Mouse (Mus musculus) limb, embryonic 10.5 days (tissue): Measurements from ENCODE around the gene Crlf1. TPM values are rescaled to one million over a fixed set of nuclear protein-coding genes. Genes with fewer than 3 reads are reported as not detected.
A peak's percentile ranks its signal among the peaks of the same experiment; 100 is the strongest.

Source experiments
- DNase-seq: peaks from one replicate; pipeline ENCODE4 v3.0.0-alpha.2; 2017; ENCODE audit warnings: low spot score
- H3K27ac ChIP-seq: fragments of 300-500 bp; sonication (generic); 2 replicates; pipeline ENCODE4 v1.5.1; 2016; ENCODE audit warnings: mild to moderate bottlenecking
- H3K27me3 ChIP-seq: fragments of 300-500 bp; sonication (generic); 2 replicates; pipeline ENCODE4 v1.6.1; 2016; ENCODE audit warnings: low read depth, mild to moderate bottlenecking; ENCODE audit not compliant: poor library complexity, severe bottlenecking
- H3K36me3 ChIP-seq: fragments of 300-500 bp; sonication (generic); 2 replicates; pipeline ENCODE4 v1.6.1; 2016; ENCODE audit warnings: mild to moderate bottlenecking, moderate library complexity
- H3K4me1 ChIP-seq: fragments of 300-500 bp; sonication (generic); 2 replicates; pipeline ENCODE4 v1.6.1; 2016
- H3K4me3 ChIP-seq: fragments of 300-500 bp; sonication (generic); 2 replicates; pipeline ENCODE4 v1.5.1; 2016; ENCODE audit warnings: mild to moderate bottlenecking, moderate library complexity
- H3K9me3 ChIP-seq: fragments of 300-500 bp; sonication (generic); replicated peaks from 2 replicates; pipeline ENCODE4 v1.6.1; 2016; ENCODE audit warnings: mild to moderate bottlenecking
- WGBS: fragments of 180-500 bp; shearing (Covaris S2); methylation state at CpG from one replicate; pipeline ENCODE4 v1.1.7; 2016; 5-methylcytosine and 5-hydroxymethylcytosine counted together
- polyA plus RNA-seq: library from polyadenylated mRNA; unstranded; fragments of >200 nt; fragmentation: Nextera tagmentation; extraction: Ambion mirVana; gene quantifications from 2 replicates; pipeline ENCODE4 v1.2.1, GENCODE M21; 2016

Gene Crlf1
- polyA plus RNA-seq, 1 experiment from 2014 or later: 126 TPM

DNA sequence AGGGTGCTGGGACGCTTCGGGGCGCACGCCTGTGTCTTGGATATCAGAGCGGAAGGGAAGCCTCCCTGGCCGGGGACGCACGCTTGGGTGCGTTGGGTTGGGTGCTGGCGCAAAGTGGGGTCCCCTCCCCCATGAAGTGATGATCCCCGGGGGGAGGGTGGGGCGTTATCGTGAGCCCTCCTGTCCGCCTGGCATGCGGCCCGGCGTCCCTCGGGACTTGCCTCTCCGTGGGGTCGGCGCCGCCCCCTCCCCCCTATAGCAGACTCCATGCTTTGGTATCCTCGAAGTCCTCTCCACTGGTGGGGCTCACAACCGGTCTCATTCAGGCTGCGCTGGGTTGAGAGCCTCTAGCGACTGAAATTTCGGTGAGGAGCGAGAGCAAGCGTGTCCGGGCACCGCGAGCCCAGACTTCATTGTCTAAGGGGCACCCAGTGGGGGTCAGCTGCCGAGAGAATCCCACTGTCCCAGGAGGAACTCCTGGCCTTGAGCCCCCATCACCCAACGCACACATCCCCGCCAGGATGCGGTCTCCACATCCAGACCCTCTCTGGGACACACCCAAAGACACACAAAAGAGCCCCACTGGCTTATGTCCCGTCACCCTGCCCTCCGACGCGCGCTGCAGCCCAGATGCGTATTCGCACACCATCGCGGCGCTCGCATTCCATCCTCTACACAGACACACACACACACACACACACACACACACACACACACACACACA, 896 bp downstream of the Crlf1 start:
- peak; percentile 66 for DNase-seq
- H3K27ac ChIP-seq: peak overlapping the region; percentile 94
- 1% methylated on average over 47 of the region's 47 CpGs for WGBS
- H3K4me3 ChIP-seq: peak overlapping the region; percentile 76
- peaks cover 12% of the 10 kb centered on the region for H3K36me3 ChIP-seq
- no peaks in the 10 kb centered on the region for H3K9me3 ChIP-seq
- H3K27me3 ChIP-seq: peaks cover 96% of the 10 kb centered on the region
- H3K4me1 ChIP-seq: peaks cover 87% of the 10 kb centered on the region

DNA sequence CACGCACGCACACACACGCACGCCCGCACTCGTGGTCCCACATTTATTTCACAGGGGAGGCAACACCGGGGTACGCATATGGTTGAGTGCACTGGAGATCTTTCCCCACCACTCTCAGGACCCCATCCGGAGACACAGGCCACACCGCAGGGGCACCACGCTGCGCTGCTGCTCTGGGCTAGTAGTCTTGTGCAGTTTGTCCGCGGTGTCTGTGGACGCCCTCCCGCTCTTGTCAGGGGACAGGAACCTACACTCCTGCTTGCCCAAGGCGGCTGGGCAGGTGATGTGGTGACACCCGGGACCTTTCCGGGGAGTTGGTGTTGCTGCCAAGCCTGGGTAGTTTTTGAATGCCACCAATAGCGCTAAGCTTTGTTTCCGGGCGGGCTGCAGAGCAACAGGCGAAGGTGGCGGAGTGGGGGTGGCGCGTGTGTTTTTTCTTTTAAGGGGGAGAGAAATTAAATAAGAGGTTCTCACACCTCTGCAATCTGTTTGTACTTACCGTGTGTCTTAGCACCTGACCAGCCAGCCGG, 1.5 kb downstream of the Crlf1 start:
- Histone ChIP-seq H3K27me3 (peaks cover 99% of the 10 kb centered on the region), H3K27ac (peak overlapping the region; percentile 94), H3K4me3 (peak overlapping the region; percentile 76), H3K9me3 (no peaks in the 10 kb centered on the region), H3K4me1 (peaks cover 87% of the 10 kb centered on the region), H3K36me3 (peaks cover 16% of the 10 kb centered on the region)
- WGBS: 2% methylated on average over 28 of the region's 28 CpGs
- DNase-seq: peak; percentile 72

DNA sequence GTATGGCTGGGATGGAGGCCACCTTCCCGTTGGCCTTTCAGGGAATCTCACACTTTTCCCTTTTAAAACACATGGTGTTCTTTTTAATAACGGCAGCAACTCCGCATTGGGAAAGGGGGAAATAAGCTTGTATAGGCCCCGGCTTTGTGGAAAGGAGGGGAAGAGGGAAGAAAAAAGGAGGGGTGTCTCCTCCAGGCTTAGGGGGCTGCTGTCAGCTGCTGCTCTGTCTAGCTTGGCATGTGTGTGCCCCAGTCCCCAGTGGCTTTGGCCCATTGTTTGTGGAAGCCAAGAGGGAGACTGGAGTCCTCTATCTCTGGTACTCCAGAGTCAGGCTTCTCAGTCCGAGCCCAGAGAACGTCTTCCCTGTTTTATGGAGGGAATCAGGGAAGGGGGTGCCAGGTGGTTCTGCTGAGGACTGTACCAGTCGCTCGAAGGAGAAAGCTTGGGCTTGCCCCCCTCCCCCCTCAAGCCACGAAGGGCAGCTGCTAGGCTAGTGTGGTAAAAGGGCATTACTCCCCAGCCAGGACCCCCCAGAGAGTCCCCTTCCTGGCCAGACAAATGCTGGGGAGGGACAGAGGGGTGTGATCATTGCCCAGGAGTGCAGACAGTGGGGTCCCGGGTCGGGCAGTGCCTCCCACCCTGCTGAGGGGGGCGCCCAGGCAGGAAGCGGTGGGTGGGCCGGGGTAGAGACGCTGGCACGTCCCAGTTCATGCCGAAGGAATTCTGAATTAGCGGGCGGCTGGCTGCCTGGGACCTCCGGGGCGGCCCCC, 2.2 kb downstream of the Crlf1 start:
- H3K4me1 ChIP-seq: peaks cover 87% of the 10 kb centered on the region
- peak overlapping the region; percentile 94 for H3K27ac ChIP-seq
- peak; percentile 69 for DNase-seq
- 3% methylated on average over 21 of the region's 21 CpGs for WGBS
- peak overlapping the region; percentile 76 for H3K4me3 ChIP-seq
- H3K9me3 ChIP-seq: no peaks in the 10 kb centered on the region
- peaks cover 23% of the 10 kb centered on the region for H3K36me3 ChIP-seq
- peaks cover 99% of the 10 kb centered on the region for H3K27me3 ChIP-seq

DNA sequence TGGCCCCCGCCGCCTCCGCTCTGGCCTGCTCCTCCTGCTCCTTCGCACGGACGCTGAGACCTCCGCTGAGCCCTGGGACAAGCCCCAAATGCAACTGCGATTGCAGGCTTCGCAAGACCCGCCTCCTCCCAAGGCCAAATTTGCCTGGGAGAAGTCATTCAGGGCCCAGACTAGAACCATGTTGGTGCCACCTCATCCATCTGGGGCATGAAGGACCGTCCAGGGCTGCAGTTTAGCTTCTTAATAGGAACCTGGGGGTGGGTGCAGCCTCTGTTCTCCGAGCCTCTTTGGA, 2.8 kb downstream of the Crlf1 start:
- H3K9me3 ChIP-seq: no peaks in the 10 kb centered on the region
- peaks cover 99% of the 10 kb centered on the region for H3K27me3 ChIP-seq
- DNase-seq: no peak
- 5% methylated on average over 12 of the region's 12 CpGs for WGBS
- H3K27ac ChIP-seq: peak overlapping the region; percentile 94
- H3K4me3 ChIP-seq: peak overlapping the region; percentile 76
- H3K4me1 ChIP-seq: peaks cover 87% of the 10 kb centered on the region
- H3K36me3 ChIP-seq: peaks cover 28% of the 10 kb centered on the region

DNA sequence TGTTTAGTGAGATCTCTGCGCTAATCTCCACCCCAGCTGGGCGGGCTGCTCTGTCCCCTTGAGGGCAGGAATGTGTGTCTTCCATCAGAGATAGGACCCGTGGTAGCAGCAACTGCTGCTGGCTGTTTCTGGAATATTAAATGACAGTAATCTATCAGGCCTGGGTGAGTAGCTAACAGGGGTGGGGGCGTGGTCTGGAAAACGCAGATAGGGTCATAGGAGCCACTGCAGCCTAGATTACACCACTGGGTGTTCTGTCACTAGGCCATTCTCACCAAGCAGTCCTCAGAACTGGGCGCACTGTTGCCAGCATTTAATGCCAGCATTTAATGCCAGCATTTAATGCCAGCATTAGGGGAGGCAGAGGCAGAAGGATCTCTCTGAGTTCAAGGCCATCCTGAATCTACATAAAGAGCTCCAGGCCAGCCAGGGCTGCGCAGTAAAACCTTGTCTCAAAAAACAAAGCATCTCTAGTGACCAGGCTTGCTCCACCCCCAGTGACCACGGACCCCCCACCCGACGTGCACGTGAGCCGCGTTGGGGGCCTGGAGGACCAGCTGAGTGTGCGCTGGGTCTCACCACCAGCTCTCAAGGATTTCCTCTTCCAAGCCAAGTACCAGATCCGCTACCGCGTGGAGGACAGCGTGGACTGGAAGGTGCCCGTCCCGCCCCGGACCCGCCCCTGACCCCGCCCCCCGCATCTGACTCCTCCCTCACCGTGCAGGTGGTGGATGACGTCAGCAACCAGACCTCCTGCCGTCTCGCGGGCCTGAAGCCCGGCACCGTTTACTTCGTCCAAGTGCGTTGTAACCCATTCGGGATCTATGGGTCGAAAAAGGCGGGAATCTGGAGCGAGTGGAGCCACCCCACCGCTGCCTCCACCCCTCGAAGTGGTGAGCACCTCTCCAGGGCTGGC, 7.7 kb downstream of the Crlf1 start:
- peak overlapping the region; percentile 58 for H3K27ac ChIP-seq
- peak overlapping the region; percentile 37 for H3K4me3 ChIP-seq
- H3K9me3 ChIP-seq: no peaks in the 10 kb centered on the region
- peaks cover 76% of the 10 kb centered on the region for H3K27me3 ChIP-seq
- peaks cover 34% of the 10 kb centered on the region for H3K36me3 ChIP-seq
- H3K4me1 ChIP-seq: peaks cover 87% of the 10 kb centered on the region
- WGBS: 10% methylated on average over 39 of the region's 39 CpGs
- DNase-seq: peak; percentile 61

DNA sequence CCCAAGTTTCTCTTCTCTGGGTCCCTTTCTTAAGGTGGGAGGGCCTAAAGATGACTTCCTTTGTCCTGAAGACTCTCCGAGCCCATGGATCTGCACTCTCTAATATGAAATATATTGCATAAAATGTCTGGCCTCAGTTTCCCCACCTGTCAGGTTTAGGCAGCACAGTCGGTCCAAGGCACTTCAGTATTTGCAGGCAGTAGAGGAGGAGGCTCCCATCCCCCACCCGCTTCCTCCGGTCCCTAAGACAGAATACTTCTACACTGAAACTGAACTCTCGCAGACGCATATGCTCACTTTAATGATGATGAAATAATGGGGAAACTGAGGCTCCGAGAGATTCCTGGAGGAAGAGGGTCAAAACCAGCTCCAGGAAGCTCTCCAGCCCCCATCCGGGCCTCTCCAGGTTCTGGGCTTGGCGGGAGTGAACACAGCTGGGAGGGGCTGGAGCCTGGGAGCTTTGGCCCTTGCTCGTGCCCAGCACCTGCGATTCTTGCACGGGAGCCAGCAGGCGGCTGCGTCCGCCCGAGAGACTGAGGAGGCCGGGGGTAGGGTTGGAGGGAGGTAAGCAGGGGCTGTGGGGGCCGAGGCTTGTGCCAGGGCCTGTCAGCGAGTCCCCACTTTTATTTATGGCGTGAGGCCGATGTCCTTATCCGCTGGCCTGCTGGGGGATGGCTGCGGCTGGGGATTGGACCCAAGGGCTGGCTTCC, 9.0 kb downstream of the Crlf1 start:
- Histone ChIP-seq H3K9me3 (no peaks in the 10 kb centered on the region), H3K27ac (peak overlapping the region; percentile 72), H3K4me3 (peak overlapping the region; percentile 36), H3K4me1 (peaks cover 81% of the 10 kb centered on the region), H3K36me3 (peaks cover 32% of the 10 kb centered on the region), H3K27me3 (peaks cover 63% of the 10 kb centered on the region)
- WGBS: 10% methylated on average over 23 of the region's 23 CpGs
- peak; percentile 64 for DNase-seq

DNA sequence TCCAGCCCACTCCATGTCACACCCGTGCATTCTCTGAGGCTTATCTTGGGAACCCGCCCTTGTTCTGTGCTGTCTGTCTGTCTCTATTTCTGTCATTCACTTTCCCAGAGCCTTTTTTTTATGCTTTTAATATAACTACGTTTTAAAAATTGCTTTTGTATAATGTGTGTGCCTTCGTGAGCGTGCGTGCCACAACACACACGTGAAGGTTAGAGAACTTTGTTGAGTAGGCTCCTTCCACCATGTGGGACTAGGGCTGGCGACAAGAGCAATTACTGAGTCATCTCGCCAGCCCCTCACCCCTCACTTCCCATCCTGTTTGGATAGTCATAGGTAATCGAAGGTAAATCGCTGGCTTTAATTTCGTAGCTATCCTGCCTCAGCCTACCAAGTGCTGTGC, 9.6 kb downstream of the Crlf1 start:
- 27% methylated on average over 12 of the region's 12 CpGs for WGBS
- DNase-seq: no peak
- H3K4me3 ChIP-seq: peak overlapping the region; percentile 36
- no peaks in the 10 kb centered on the region for H3K9me3 ChIP-seq
- H3K36me3 ChIP-seq: peaks cover 37% of the 10 kb centered on the region
- peaks cover 80% of the 10 kb centered on the region for H3K4me1 ChIP-seq
- H3K27me3 ChIP-seq: peaks cover 57% of the 10 kb centered on the region
- H3K27ac ChIP-seq: peak overlapping the region; percentile 72

DNA sequence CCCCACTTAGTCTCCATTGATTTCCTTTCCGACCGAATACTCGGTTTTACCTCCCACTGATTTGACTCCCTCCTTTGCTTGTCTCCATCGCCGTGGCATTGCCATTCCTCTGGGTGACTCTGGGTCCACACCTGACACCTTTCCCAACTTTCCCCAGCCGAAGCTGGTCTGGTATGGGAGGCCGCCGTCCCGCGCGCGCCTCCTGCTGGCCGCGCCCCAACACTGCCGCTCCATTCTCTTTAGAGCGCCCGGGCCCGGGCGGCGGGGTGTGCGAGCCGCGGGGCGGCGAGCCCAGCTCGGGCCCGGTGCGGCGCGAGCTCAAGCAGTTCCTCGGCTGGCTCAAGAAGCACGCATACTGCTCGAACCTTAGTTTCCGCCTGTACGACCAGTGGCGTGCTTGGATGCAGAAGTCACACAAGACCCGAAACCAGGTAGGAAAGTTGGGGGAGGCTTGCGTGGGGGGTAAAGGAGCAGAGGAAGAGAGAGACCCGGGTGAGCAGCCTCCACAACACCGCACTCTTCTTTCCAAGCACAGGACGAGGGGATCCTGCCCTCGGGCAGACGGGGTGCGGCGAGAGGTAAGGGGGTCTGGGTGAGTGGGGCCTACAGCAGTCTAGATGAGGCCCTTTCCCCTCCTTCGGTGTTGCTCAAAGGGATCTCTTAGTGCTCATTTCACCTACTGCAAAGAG, 10.2 kb downstream of the Crlf1 start:
- WGBS: 12% methylated on average over 46 of the region's 46 CpGs
- H3K9me3 ChIP-seq: no peaks in the 10 kb centered on the region
- H3K27me3 ChIP-seq: peaks cover 51% of the 10 kb centered on the region
- peak overlapping the region; percentile 82 for H3K27ac ChIP-seq
- peak; percentile 84 for DNase-seq
- H3K4me1 ChIP-seq: peaks cover 80% of the 10 kb centered on the region
- peaks cover 43% of the 10 kb centered on the region for H3K36me3 ChIP-seq
- peak overlapping the region; percentile 33 for H3K4me3 ChIP-seq

DNA sequence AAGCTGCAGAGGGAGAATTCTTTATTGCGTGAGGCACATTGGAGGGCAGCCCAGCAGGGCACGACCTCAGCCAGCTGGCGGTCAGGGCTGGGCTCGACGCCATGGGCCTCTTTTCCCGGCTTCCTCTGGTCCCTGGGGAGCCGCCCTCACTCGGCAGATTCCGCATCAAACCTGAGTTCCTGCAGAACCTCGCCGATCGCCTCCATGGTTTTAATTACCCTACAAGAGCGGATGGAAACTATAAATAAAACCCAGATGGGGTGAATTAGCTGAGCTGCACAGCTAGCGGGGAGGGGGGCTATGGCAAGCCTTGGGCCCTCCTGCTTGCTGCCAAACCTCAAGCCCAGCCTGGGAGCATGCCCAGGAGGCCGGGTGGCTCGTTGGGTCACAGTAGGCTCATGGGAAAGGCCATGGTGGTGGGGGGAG, 11.3 kb downstream of the Crlf1 start:
- WGBS: 20% methylated on average over 16 of the region's 16 CpGs
- H3K4me1 ChIP-seq: peaks cover 80% of the 10 kb centered on the region
- peaks cover 40% of the 10 kb centered on the region for H3K27me3 ChIP-seq
- no peaks in the 10 kb centered on the region for H3K9me3 ChIP-seq
- H3K36me3 ChIP-seq: peaks cover 44% of the 10 kb centered on the region
- peak overlapping the region; percentile 33 for H3K4me3 ChIP-seq
- DNase-seq: peak; percentile 84
- H3K27ac ChIP-seq: peak overlapping the region; percentile 82

DNA sequence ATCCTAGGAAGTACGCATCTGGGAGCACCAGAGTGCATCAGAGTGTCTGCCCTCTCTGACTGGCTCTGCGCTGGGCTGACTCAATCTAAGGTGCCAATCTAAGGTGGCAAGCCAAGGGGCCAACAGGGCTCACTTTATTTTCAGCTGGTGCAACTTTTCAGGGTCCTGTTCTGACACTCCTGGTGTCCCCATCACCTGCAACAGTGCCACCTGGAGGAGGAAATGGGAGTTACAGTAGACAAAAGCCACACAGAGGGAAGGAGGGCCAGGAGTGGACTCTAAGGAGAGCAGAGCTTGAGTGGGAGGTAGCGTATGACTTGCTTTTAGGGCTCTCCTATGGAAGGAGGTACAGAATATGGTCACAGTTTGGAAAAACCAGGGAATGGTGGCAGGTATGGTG, 11.9 kb downstream of the Crlf1 start:
- Histone ChIP-seq H3K27ac (peak overlapping the region; percentile 97), H3K4me3 (peak overlapping the region; percentile 77), H3K36me3 (peaks cover 40% of the 10 kb centered on the region), H3K4me1 (peaks cover 76% of the 10 kb centered on the region), H3K27me3 (peaks cover 34% of the 10 kb centered on the region), H3K9me3 (no peaks in the 10 kb centered on the region)
- WGBS: 61% methylated on average over 3 of the region's 3 CpGs
- peak; percentile 87 for DNase-seq

DNA sequence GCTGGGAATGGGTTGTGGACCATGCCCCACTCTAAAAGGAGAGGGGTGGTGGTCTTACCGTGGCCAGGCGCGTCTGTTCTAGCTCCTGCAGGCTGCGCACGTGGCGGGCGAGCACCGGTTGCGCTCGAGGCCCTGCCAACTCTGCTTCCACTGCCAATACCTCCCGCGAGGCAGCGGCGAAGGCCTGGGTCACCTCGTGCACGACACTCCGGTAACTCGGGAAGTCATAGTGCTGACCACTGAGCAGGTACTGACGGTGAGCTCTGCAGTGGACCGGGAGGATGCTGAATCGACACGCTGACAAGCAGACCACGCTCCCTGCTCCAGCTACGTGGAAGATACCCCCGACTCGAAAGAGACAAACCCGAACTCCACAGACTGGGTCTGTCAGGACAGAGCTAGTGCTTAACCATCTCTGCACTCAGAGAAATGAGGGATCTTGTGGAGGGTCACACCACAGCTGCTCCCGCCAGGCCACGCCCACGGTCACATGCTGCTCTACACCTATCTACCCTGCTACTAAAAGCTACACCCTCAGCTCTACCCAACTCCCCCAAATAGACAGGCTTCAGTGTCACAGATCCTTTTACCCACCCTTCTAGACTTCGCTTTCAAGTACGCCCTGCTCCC, 12.9 kb downstream of the Crlf1 start:
- WGBS: 35% methylated on average over 32 of the region's 32 CpGs
- Histone ChIP-seq H3K27ac (peak overlapping the region; percentile 97), H3K27me3 (peaks cover 25% of the 10 kb centered on the region), H3K9me3 (no peaks in the 10 kb centered on the region), H3K4me1 (peaks cover 66% of the 10 kb centered on the region), H3K36me3 (peaks cover 33% of the 10 kb centered on the region), H3K4me3 (peak overlapping the region; percentile 77)
- DNase-seq: no peak
